Mouse (Mus musculus) MEL (cell line): ENCODE results near the gene Gh. TPM values are rescaled to one million over a fixed set of nuclear protein-coding genes. Genes with fewer than 3 reads are reported as not detected.

Experiments
- DNase-seq: peaks from one replicate; pipeline ENCODE4 v3.0.0; 2011; ENCODE audit warnings: low read depth, low spot score
- H3K27ac ChIP-seq: 2 replicates; pipeline ENCODE4 v1.5.1; 2012; ENCODE audit warnings: low read depth, mild to moderate bottlenecking, control low read depth, low read length, moderate library complexity; ENCODE audit not compliant: control insufficient read depth
- H3K27me3 ChIP-seq, 2 experiments: fragments of 150-350 bp in 1 of 2; sonication (generic) in 1 of 2; 2 replicates each; pipeline ENCODE4 v1.6.1; 2012; ENCODE audit warnings: low read length in 2 of 2, mild to moderate bottlenecking in 2 of 2, improper control_type of control experiment in 1 of 2, moderate library complexity in 1 of 2; ENCODE audit not compliant: insufficient read depth in 2 of 2, control insufficient read depth in 1 of 2
- H3K36me3 ChIP-seq, 2 experiments: 2 replicates each; pipeline ENCODE4 v1.6.1; 2012 to 2014; ENCODE audit warnings: low read length in 2 of 2, improper control_type of control experiment in 1 of 2, inconsistent platforms in 1 of 2, mild to moderate bottlenecking in 1 of 2; ENCODE audit not compliant: insufficient read depth in 2 of 2, control insufficient read depth in 1 of 2
- H3K4me1 ChIP-seq, 2 experiments: fragments of 150-350 bp in 1 of 2; sonication (generic) in 1 of 2; 2 replicates each; pipeline ENCODE4 v1.6.1; 2012; ENCODE audit warnings: low read length in 2 of 2, improper control_type of control experiment in 1 of 2, mild to moderate bottlenecking in 1 of 2; ENCODE audit not compliant: insufficient read depth in 2 of 2, control insufficient read depth in 1 of 2
- H3K4me3 ChIP-seq, 2 experiments: fragments of 150-350 bp in 1 of 2; sonication (generic) in 1 of 2; 2 replicates each; pipeline ENCODE4 v1.5.1; 2012; ENCODE audit warnings: low read depth in 2 of 2, low read length in 2 of 2, mild to moderate bottlenecking in 2 of 2, moderate library complexity in 2 of 2, control low read depth in 1 of 2, improper control_type of control experiment in 1 of 2; ENCODE audit not compliant: control insufficient read depth in 1 of 2, insufficient read depth in 1 of 2
- H3K79me2 ChIP-seq: 2 replicates; pipeline ENCODE4 v1.6.1; 2012; ENCODE audit warnings: mild to moderate bottlenecking, low read length, moderate library complexity; ENCODE audit not compliant: control insufficient read depth, poor library complexity, insufficient read depth
- H3K9ac ChIP-seq: 2 replicates; pipeline ENCODE4 v1.6.1; 2012; ENCODE audit warnings: low read depth, mild to moderate bottlenecking, control low read depth, low read length, moderate library complexity; ENCODE audit not compliant: control insufficient read depth, poor library complexity, severe bottlenecking
- H3K9me3 ChIP-seq: fragments of 150-350 bp; sonication (generic); replicated peaks from 2 replicates; pipeline ENCODE4 v1.6.1; 2012; ENCODE audit warnings: mild to moderate bottlenecking, low read length, improper control_type of control experiment, moderate library complexity; ENCODE audit not compliant: insufficient read depth
- CHD1 ChIP-seq: IDR thresholded peaks from 2 replicates; pipeline ENCODE4 v1.6.1; 2012; ENCODE audit warnings: low read depth, mild to moderate bottlenecking, inconsistent platforms, low read length, improper control_type of control experiment
- CHD2 ChIP-seq: IDR thresholded peaks from 2 replicates; pipeline ENCODE4 v1.6.1; 2011; ENCODE audit warnings: low read length, improper control_type of control experiment
- CTCF ChIP-seq, 3 experiments: IDR thresholded peaks in 2 of 3; conservative IDR thresholded peaks in 1 of 3; 2 replicates each; pipeline ENCODE4 v1.5.1; 2011 to 2012; ENCODE audit warnings: low read length in 3 of 3, low read depth in 2 of 3, mild to moderate bottlenecking in 2 of 3, improper control_type of control experiment in 1 of 3, inconsistent platforms in 1 of 3, mixed read lengths in 1 of 3, moderate library complexity in 1 of 3; ENCODE audit not compliant: control insufficient read depth in 1 of 3, insufficient read depth in 1 of 3, poor library complexity in 1 of 3, severe bottlenecking in 1 of 3
- E2F4 ChIP-seq: IDR thresholded peaks from 2 replicates; pipeline ENCODE4 v1.6.1; 2011; ENCODE audit warnings: low read depth, low read length, improper control_type of control experiment, borderline replicate concordance
- EP300 ChIP-seq, 2 experiments: IDR thresholded peaks; 2 replicates each; pipeline ENCODE4 v1.6.1; 2011; ENCODE audit warnings: improper control_type of control experiment in 2 of 2, low read length in 2 of 2, low read depth in 1 of 2, mild to moderate bottlenecking in 1 of 2
- ETS1 ChIP-seq: IDR thresholded peaks from 2 replicates; pipeline ENCODE4 v1.6.1; 2012; ENCODE audit warnings: low read depth, mild to moderate bottlenecking, inconsistent platforms, low read length, improper control_type of control experiment, moderate library complexity
- GABPA ChIP-seq: IDR thresholded peaks from 2 replicates; pipeline ENCODE4 v1.6.1; 2012; ENCODE audit warnings: low read depth, mild to moderate bottlenecking, inconsistent platforms, low read length, improper control_type of control experiment, moderate library complexity
- GATA1 ChIP-seq: IDR thresholded peaks from 2 replicates; pipeline ENCODE4 v1.6.1; 2011; ENCODE audit warnings: low read depth, low read length, improper control_type of control experiment
- HCFC1 ChIP-seq: IDR thresholded peaks from 2 replicates; pipeline ENCODE4 v1.6.1; 2012; ENCODE audit warnings: low read depth, mild to moderate bottlenecking, inconsistent platforms, low read length, improper control_type of control experiment, moderate library complexity
- JUND ChIP-seq: IDR thresholded peaks from 2 replicates; pipeline ENCODE4 v1.6.1; 2011; ENCODE audit warnings: low read depth, mild to moderate bottlenecking, improper control_type of control experiment, low read length
- KAT2A ChIP-seq: conservative IDR thresholded peaks from 2 replicates; pipeline ENCODE4 v1.6.1; 2012; ENCODE audit warnings: low read depth, low read length, improper control_type of control experiment, inconsistent platforms
- MAFK ChIP-seq: IDR thresholded peaks from 2 replicates; pipeline ENCODE4 v1.6.1; 2011; ENCODE audit warnings: low read depth, mild to moderate bottlenecking, low read length, improper control_type of control experiment, borderline replicate concordance
- MAX ChIP-seq: IDR thresholded peaks from 2 replicates; pipeline ENCODE4 v1.6.1; 2011; ENCODE audit warnings: low read length, improper control_type of control experiment
- MEF2A ChIP-seq: IDR thresholded peaks from 2 replicates; pipeline ENCODE4 v1.6.1; 2014; ENCODE audit warnings: low read depth, mild to moderate bottlenecking, inconsistent platforms, low read length, improper control_type of control experiment; ENCODE audit not compliant: poor library complexity, insufficient replicate concordance, severe bottlenecking; ENCODE audit errors: extremely low read depth
- MXI1 ChIP-seq: IDR thresholded peaks from 2 replicates; pipeline ENCODE4 v1.6.1; 2011; ENCODE audit warnings: mild to moderate bottlenecking, low read depth, low read length, improper control_type of control experiment
- MYB ChIP-seq: IDR thresholded peaks from 2 replicates; pipeline ENCODE4 v1.6.1; 2011; ENCODE audit warnings: mild to moderate bottlenecking, low read depth, low read length, improper control_type of control experiment
- MYC ChIP-seq: IDR thresholded peaks from 2 replicates; pipeline ENCODE4 v1.6.1; 2011; ENCODE audit warnings: low read depth, mild to moderate bottlenecking, low read length, improper control_type of control experiment, moderate library complexity
- NELFE ChIP-seq: IDR thresholded peaks from 2 replicates; pipeline ENCODE4 v1.6.1; 2011; ENCODE audit warnings: low read depth, low read length, improper control_type of control experiment
- NRF1 ChIP-seq: IDR thresholded peaks from 2 replicates; pipeline ENCODE4 v1.6.1; 2014; ENCODE audit warnings: low read depth, mild to moderate bottlenecking, inconsistent platforms, low read length, improper control_type of control experiment, moderate library complexity; ENCODE audit not compliant: poor library complexity, insufficient read depth, severe bottlenecking
- POLR2A ChIP-seq, 2 experiments: IDR thresholded peaks; 2 replicates each; pipeline ENCODE4 v1.6.1; 2011 to 2012; ENCODE audit warnings: low read length in 2 of 2, mild to moderate bottlenecking in 2 of 2, control low read depth in 1 of 2, improper control_type of control experiment in 1 of 2, low read depth in 1 of 2, moderate library complexity in 1 of 2; ENCODE audit not compliant: control insufficient read depth in 1 of 2, insufficient read depth in 1 of 2, poor library complexity in 1 of 2
- POLR2AphosphoS2 ChIP-seq: IDR thresholded peaks from 2 replicates; pipeline ENCODE4 v1.6.1; 2011; ENCODE audit warnings: low read length, improper control_type of control experiment
- POLR2AphosphoS5 ChIP-seq: IDR thresholded peaks from 2 replicates; pipeline ENCODE4 v1.6.1; 2012; ENCODE audit warnings: low read depth, borderline replicate concordance, mild to moderate bottlenecking, inconsistent platforms, low read length, moderate library complexity, mixed read lengths
- RAD21 ChIP-seq: IDR thresholded peaks from 2 replicates; pipeline ENCODE4 v1.6.1; 2011; ENCODE audit warnings: mild to moderate bottlenecking, low read depth, low read length, improper control_type of control experiment
- RCOR1 ChIP-seq: IDR thresholded peaks from 2 replicates; pipeline ENCODE4 v1.6.1; 2012; ENCODE audit warnings: low read depth, mild to moderate bottlenecking, inconsistent platforms, low read length, improper control_type of control experiment
- SMC3 ChIP-seq: IDR thresholded peaks from 2 replicates; pipeline ENCODE4 v1.6.1; 2011; ENCODE audit warnings: low read depth, low read length, improper control_type of control experiment
- TAL1 ChIP-seq: IDR thresholded peaks from 2 replicates; pipeline ENCODE4 v1.6.1; 2012; ENCODE audit warnings: mild to moderate bottlenecking, inconsistent platforms, low read length, moderate library complexity, mixed read lengths
- TBP ChIP-seq: IDR thresholded peaks from 2 replicates; pipeline ENCODE4 v1.8.0; 2011; ENCODE audit warnings: low read depth, low read length, improper control_type of control experiment
- TCF12 ChIP-seq: IDR thresholded peaks from 2 replicates; pipeline ENCODE4 v1.6.1; 2014; ENCODE audit warnings: low read depth, mild to moderate bottlenecking, inconsistent platforms, low read length, improper control_type of control experiment, moderate library complexity
- UBTF ChIP-seq: IDR thresholded peaks from 2 replicates; pipeline ENCODE4 v1.6.1; 2012; ENCODE audit warnings: low read depth, mild to moderate bottlenecking, inconsistent platforms, low read length, improper control_type of control experiment, moderate library complexity, borderline replicate concordance; ENCODE audit not compliant: insufficient read depth
- USF1 ChIP-seq: IDR thresholded peaks from 2 replicates; pipeline ENCODE4 v1.6.1; 2014; ENCODE audit warnings: low read depth, mild to moderate bottlenecking, inconsistent platforms, low read length, improper control_type of control experiment, moderate library complexity
- ZC3H11A ChIP-seq: IDR thresholded peaks from 2 replicates; pipeline ENCODE4 v1.6.1; 2012; ENCODE audit warnings: low read depth, mild to moderate bottlenecking, inconsistent platforms, low read length, improper control_type of control experiment
- ZKSCAN1 ChIP-seq: IDR thresholded peaks from 2 replicates; pipeline ENCODE4 v1.6.1; 2012; ENCODE audit warnings: low read depth, mild to moderate bottlenecking, inconsistent platforms, low read length, improper control_type of control experiment, moderate library complexity
- ZMIZ1 ChIP-seq: IDR thresholded peaks from 2 replicates; pipeline ENCODE4 v1.6.1; 2012; ENCODE audit warnings: low read depth, mild to moderate bottlenecking, inconsistent platforms, low read length, improper control_type of control experiment, moderate library complexity
- ZNF384 ChIP-seq: IDR thresholded peaks from 2 replicates; pipeline ENCODE4 v1.6.1; 2012; ENCODE audit warnings: low read depth, mild to moderate bottlenecking, inconsistent platforms, low read length, improper control_type of control experiment
- polyA plus RNA-seq, 2 experiments: library from polyadenylated mRNA; stranded (reverse) in 1 of 2; unstranded in 1 of 2; fragments of >175 nt in 1 of 2; fragments of >200 nt in 1 of 2; gene quantifications; 2 replicates each; pipeline versions ENCODE4 v1.2.1 to v1.2.4; 2012; ENCODE audit warnings: low replicate concordance in 2 of 2, low read depth in 1 of 2; ENCODE audit not compliant: insufficient read length in 2 of 2, insufficient read depth in 1 of 2, missing spikeins in 1 of 2
- total RNA-seq: library from RNA; depleted of rRNA; stranded (reverse); fragments of 300-350 nt; gene quantifications from 2 replicates; pipeline ENCODE4 v1.2.3, GENCODE M21; 2012

Gh gene
- total and polyA plus RNA-seq, 3 experiments, result 0.08 TPM; not detected in 2

- Histone ChIP-seq H3K9me3 (no peaks in the 10 kb centered on the region), H3K79me2 (peaks cover 43% of the 10 kb centered on the region), H3K4me3 (peak overlapping the region; percentile 89 to 93), H3K27me3 (no peaks in the 10 kb centered on the region), H3K36me3 (peaks cover 0 to 22% of the 10 kb centered on the region in 2 experiments; a peak in 3 of 4 replicates), H3K9ac (peak overlapping the region; percentile 98), H3K4me1 (peaks cover 0 to 39% of the 10 kb centered on the region in 2 experiments; a peak in 3 of 4 replicates), H3K27ac (peak overlapping the region; percentile 78)
- TF ChIP-seq JUND, result no peak
- TF ChIP-seq GATA1, result peak; percentile 53
- TF ChIP-seq UBTF, result 0 out of 2 replicates have a peak, but pooled peaks have one; percentile 12
- TF ChIP-seq HCFC1, result no peak
- TF ChIP-seq POLR2A (IDR thresholded peaks at IDR 0.05; ENCODE audit: control insufficient read depth in 1 of 2, insufficient read depth in 1 of 2, low read depth in 1 of 2, low read length in 2 of 2, poor library complexity in 1 of 2), result peak in 1 of 2 experiments; percentile 63; a peak in 1 of 4 replicates
- peak; percentile 77; the same call in 1 of the 2 replicates for TF ChIP-seq CHD1
- TF ChIP-seq TAL1, result no peak
- no peak for TF ChIP-seq MAFK
- peak; percentile 54 for TF ChIP-seq MAX
- no peak for TF ChIP-seq GABPA
- TF ChIP-seq NRF1, result no peak
- TF ChIP-seq ZKSCAN1, result no peak
- TF ChIP-seq MYB, result no peak
- TF ChIP-seq SMC3, result no peak
- 0 out of 2 replicates have a peak, but pooled peaks have one; percentile 11 for TF ChIP-seq ETS1
- no peak for TF ChIP-seq E2F4
- no peak for TF ChIP-seq POLR2AphosphoS5
- no peak for TF ChIP-seq KAT2A
- no peak; a peak in 1 of 4 replicates for TF ChIP-seq EP300 (IDR thresholded peaks at IDR 0.05; ENCODE audit: low read depth in 1 of 2, low read length in 2 of 2)
- TF ChIP-seq CHD2, result no peak
- no peak for TF ChIP-seq ZC3H11A
- TF ChIP-seq POLR2AphosphoS2, result no peak
- TF ChIP-seq TCF12, result no peak
- TF ChIP-seq TBP, result peak; percentile 49; the same call in 1 of the 2 replicates
- no peak for TF ChIP-seq ZMIZ1
- no peak for TF ChIP-seq MXI1
- no peak; a peak in 1 of 6 replicates for TF ChIP-seq CTCF (IDR thresholded peaks at IDR 0.05 in 2 of 3, conservative IDR thresholded peaks at IDR 0.05 in 1 of 3; ENCODE audit: control insufficient read depth in 1 of 3, insufficient read depth in 1 of 3, low read depth in 2 of 3, low read length in 3 of 3, poor library complexity in 1 of 3, severe bottlenecking in 1 of 3)
- TF ChIP-seq ZNF384, result peak; percentile 80
- no peak for TF ChIP-seq RCOR1
- TF ChIP-seq NELFE, result peak; percentile 11
- no peak for TF ChIP-seq USF1
- TF ChIP-seq MYC, result 0 out of 2 replicates have a peak, but pooled peaks have one; percentile 7
- no peak for TF ChIP-seq RAD21
- TF ChIP-seq MEF2A, result no peak
- peak; percentile 70 for DNase-seq
These were observed 29.6 kb downstream of the Gh start for GRCm38 (mm10) chr11:106271794-106272643.
